Mouse (Mus musculus) embryonic stem cell, embryonic (primary cell): Measurements from ENCODE around the gene Abcc5.
"Not testable (repeated sequence)": the region's sequence is repeated elsewhere in the genome, so short reads cannot be mapped to it uniquely, and the experiment has no call there.

ENCODE experiments used
- CTCF ChIA-PET, 4 experiments: fragments of 300-600 bp in 2 of 4; fragments of 350-600 bp in 2 of 4; sonication (Branson Sonifier 250); formaldehyde crosslinking; loops; one replicate each; lab custom pipeline; 2022; ENCODE audit warnings: inconsistent platforms in 2 of 4; lab: Charles Lee
- POLR2A ChIA-PET, 4 experiments: fragments of 300-600 bp in 2 of 4; fragments of 350-600 bp in 2 of 4; sonication (Branson Sonifier 250); formaldehyde crosslinking; loops; one replicate each; lab custom pipeline; 2022; ENCODE audit warnings: antibody characterized with exemption in 4 of 4, inconsistent platforms in 1 of 4; lab: Charles Lee

Gene Abcc5

DNA sequence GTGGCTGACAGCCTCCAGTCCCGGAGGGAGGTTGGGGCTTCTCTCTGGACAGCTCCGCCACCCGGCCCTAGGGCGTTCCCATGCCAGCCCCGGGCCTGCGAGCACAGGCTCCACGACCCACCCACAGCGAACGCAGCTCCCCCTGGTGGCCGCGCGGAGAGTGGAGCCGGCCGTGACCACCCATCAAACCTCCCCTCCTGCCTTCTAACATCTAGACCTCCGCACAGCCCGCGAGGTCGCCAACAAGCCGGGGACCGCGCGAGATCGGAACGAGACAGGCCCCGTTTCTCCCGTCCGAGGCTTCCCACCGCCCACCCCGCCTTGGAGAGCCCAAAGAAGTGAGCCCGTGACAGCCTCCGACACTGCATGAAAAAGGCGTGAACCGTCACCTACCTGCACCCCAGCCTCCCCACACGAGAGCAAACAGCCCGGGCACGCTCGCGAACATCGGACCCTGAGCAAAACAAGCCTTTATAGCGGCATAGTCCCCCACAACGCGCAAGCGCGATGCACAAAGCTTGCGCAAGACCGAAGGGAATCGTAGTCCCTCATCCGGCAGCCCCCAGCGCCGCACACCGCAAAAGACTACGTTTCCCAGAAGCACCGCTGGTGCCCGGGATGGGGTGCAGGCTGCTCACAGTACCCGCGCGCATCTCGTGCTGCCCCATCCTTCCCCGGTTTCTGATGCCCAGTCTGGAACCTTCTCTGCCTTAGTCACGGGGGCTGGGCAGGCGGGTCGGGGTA lies at the start of gene Abcc5:
TSS of gene Abcc5 (minus strand) at position 540 of the 744 bp plus-strand sequence.
- ChIA-PET CTCF (interaction anchor here (0.6 to 2.3 kb wide), 34 partner anchors 9 to 268 kb away, joined by 3 to 18 read pairs (median 4); no protein-coding TSS in a partner anchor), POLR2A (interaction anchor here (0.6 to 5.0 kb wide), 75 partner anchors 10 to 666 kb away, joined by 3 to 79 read pairs (median 5); partner anchors contain the start of genes Eif2b5 (in 2 of the 4), Ap2m1 (in 1 of the 4) and B3gnt5 (in 1 of the 4))

DNA sequence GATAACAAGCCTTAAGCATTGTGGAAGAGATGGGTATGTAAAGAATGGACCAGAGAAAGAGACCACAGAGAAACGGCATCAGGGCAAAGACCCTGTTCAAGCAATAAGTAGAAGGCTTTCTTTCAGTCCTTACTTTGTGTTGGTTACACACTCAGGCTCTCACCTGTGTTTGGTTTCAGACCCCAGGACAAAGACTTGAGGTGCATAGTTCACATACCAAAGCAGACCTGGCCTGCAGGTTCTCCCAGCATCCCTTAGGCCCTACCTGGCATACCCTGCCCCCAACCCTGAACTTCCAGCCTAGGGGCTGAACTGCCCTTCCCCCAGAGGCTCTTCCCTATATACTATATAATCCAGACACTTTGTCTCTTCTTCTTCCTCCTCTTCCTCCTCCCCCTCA lies 49.1 kb upstream of the Abcc5 start:
- POLR2A ChIA-PET: interaction anchor here in 3 of 4 experiments (0.6 to 6.1 kb wide), 21 partner anchors 9 to 334 kb away, joined by 3 to 67 read pairs (median 6); partner anchors contain the start of genes Eif2b5 (in 2 of the 3), Abcc5 (in 1 of the 3), Abcf3 (in 1 of the 3) and Ap2m1 (in 1 of the 3)
- CTCF ChIA-PET: interaction anchor here in 2 of 4 experiments (0.5 to 0.8 kb wide), 2 partner anchors 35 to 50 kb away, joined by 3 to 4 read pairs; partner anchors contain the start of gene Abcc5 (in 1 of the 2)

DNA sequence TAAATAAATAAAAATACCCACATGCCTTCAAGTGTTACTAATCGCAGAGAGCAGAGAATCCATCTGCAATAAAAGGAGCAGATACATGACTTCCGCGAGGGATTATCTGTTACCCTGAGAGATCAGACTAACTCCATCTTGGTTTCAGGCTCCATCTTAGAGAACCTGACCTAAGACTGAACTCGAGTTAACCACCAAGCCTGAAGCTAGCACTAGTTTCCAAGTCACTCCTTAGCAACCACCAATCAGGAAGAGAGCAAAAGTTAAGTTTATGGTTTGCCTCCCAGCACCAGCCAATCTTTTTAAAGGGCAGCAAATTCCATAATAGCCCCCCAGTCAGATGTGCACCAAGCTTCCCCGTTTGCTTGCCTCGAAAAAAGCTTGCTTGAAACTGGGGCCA lies 48.6 kb upstream of the Abcc5 start:
- CTCF ChIA-PET: interaction anchor here in 2 of 4 experiments (0.5 to 0.8 kb wide), 2 partner anchors 34 to 49 kb away, joined by 3 to 4 read pairs; partner anchors contain the start of gene Abcc5 (in 1 of the 2)

DNA sequence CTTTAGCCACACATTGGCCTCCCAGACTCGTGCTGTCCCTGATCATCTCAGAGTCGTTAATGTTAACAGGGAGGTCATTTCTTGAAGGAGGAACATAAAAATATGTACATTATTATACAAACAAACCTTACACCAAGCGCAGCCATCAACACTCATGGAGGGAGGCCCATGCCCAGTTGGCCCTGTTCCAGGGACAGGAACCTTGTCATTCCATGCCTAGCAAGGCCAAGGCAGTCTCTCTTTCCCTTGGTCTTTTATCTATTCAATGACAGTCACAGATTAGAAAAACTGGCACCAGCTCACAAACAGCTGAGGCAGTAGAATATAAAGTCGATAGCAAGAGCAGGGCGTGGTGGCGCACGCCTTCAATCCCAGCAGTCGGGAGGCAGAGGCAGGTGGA lies 48.0 kb upstream of the Abcc5 start:
- CTCF ChIA-PET: no interaction called here
- POLR2A ChIA-PET: interaction anchor here (0.9 to 6.1 kb wide), 22 partner anchors 10 to 333 kb away, joined by 3 to 67 read pairs (median 6); partner anchors contain the start of genes Abcc5 (in 2 of the 4), Eif2b5 (in 2 of the 4), Abcf3 (in 1 of the 4) and Ap2m1 (in 1 of the 4)

More for the DNA sequence above, 48.6 kb upstream of the Abcc5 start:
- POLR2A ChIA-PET: interaction anchor here in 3 of 4 experiments (0.6 to 6.1 kb wide), 23 partner anchors 10 to 856 kb away, joined by 3 to 67 read pairs (median 5); partner anchors contain the start of genes Eif2b5 (in 2 of the 3), Abcc5 (in 1 of the 3), Abcf3 (in 1 of the 3) and Ap2m1 (in 1 of the 3)

DNA sequence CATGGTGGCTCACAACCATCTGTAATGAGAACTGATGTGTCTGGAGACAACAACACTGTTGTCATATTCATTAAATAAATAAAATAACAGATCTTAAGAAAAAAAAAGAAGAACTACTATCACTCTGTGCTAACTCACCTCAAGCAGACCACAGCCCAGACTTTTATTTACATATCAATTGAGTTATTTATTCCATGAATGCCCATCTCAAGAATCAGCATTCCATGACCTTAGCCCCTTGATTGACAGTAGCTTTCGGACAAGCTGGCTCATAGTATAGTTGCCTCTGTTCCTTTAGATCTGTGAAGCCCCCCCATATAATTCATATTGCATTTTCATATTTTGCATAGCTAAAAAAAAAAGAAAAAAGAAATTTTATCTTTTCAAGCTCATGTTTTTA lies 47.6 kb upstream of the Abcc5 start:
- ChIA-PET CTCF (interaction anchor here in 1 of 4 experiments (1.0 kb wide), 1 partner anchor 169 kb away, joined by 3 read pairs; no protein-coding TSS in a partner anchor), POLR2A (interaction anchor here in 3 of 4 experiments (1.1 to 6.1 kb wide), 19 partner anchors 10 to 114 kb away, joined by 3 to 67 read pairs (median 8); partner anchors contain the start of genes Abcc5 (in 2 of the 3) and Eif2b5 (in 2 of the 3))

DNA sequence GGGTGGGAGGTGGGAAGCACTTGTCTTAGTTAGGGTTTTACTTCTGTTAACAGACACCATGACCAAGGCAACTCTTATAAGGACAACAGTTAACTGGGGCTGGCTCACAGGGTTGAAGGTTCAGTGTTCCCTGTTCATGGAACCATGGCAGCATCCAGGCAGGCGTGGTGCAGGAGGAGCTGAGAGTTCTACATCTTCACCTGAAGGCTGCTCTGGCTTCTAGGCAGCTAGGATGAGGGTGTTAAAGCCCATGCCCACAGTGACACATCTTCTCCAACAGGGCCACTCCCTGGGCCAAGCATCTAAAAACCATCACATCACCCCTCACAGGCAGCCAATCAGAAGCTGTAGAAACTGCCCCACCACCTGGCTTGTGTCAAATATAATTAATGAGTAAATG lies 45.5 kb upstream of the Abcc5 start:
- CTCF ChIA-PET: no interaction called here
- POLR2A ChIA-PET: interaction anchor here in 2 of 4 experiments (0.6 to 6.1 kb wide), 15 partner anchors 9 to 230 kb away, joined by 3 to 67 read pairs (median 8); partner anchors contain the start of genes Eif2b5 (in 2 of the 2), Abcc5 (in 1 of the 2) and Map6d1 (in 1 of the 2)

DNA sequence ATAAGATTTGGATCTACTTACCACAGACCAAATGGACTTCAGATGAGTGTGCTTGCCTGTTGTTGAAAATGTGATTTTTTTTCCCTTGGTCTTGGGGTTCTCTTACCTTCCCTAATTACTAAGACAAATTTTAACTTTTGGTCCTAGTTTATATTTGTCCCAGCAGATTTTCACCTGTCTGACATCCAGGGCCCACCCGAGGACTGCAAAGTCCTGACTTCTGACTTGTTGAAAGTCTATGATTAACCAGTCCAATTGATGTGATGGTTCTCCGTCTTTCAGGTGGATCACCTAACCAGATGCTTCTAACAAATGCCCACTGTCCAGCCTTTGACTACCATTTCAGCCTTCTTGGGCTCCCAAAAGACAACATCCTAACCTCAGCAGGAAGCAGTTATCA lies 44.8 kb upstream of the Abcc5 start:
- ChIA-PET CTCF (no interaction called here), POLR2A (interaction anchor here in 2 of 4 experiments (0.6 to 6.1 kb wide), 7 partner anchors 8 to 191 kb away, joined by 3 to 67 read pairs (median 4); partner anchors contain the start of genes Abcc5 (in 1 of the 2) and Eif2b5 (in 1 of the 2))

DNA sequence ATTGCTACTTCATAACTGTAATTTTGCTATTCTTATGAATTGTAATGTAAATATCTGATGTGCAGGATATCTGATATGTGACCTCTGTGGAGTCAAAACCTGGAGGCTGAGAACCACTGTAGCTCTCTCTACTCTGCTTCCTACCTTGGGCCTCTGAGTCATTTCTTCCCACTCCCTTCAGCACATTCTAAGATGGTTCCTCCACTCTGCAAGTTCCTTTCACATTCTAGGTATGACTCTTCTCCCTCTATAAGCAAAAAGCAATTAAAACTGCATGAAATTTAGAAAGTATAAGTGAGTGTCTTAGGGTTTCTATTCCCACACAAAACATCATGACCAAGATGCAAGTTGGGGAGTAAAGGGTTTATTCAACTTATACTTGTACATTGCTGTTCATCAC lies 38.5 kb upstream of the Abcc5 start:
- ChIA-PET POLR2A (no interaction called here), CTCF (no interaction called here)

DNA sequence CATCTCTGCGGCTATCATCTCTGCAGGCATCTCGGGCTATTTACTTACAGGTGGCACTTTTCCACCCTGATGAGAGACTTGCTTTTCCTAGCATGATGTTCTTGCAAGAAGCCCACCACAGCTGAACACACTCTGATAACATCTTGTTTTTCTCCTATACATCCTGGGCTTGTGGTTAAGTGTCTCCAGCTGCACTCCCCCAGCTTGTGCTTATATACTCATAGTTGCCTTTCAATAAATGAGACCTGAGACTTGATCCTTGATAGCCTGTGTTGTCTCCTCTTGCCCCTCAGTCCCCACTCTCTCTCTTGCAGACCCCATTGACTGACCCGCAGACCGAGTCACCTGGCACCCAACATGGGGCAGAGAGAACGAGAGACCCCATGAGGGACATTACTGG lies 32.5 kb upstream of the Abcc5 start:
- POLR2A ChIA-PET: interaction anchor here in 2 of 4 experiments (0.7 to 4.0 kb wide), 5 partner anchors 11 to 211 kb away, joined by 3 to 19 read pairs (median 4); no protein-coding TSS in a partner anchor
- CTCF ChIA-PET: not testable (repeated sequence)

DNA sequence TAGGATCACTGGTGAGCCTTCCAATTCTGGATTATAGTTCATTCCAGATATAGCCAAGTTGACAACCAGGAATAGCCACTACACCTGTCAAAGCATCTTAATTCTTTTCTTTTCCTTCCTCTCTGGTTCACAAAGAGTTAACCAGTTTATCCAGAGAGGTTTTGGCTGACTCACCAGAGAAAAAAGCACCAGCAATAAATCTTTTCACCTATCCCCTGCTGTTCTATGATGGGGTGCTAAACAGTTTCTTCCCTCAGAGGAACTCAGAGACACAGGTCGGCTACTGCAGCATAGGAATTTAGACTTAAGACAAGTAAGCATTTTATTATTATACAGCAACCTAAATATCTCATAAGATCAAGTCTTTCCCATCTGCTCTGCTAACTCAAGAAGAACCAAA lies 29.9 kb upstream of the Abcc5 start:
- ChIA-PET POLR2A (interaction anchor here in 3 of 4 experiments (0.6 to 2.0 kb wide), 5 partner anchors 19 to 46 kb away, joined by 3 to 6 read pairs (median 3); no protein-coding TSS in a partner anchor), CTCF (no interaction called here)

DNA sequence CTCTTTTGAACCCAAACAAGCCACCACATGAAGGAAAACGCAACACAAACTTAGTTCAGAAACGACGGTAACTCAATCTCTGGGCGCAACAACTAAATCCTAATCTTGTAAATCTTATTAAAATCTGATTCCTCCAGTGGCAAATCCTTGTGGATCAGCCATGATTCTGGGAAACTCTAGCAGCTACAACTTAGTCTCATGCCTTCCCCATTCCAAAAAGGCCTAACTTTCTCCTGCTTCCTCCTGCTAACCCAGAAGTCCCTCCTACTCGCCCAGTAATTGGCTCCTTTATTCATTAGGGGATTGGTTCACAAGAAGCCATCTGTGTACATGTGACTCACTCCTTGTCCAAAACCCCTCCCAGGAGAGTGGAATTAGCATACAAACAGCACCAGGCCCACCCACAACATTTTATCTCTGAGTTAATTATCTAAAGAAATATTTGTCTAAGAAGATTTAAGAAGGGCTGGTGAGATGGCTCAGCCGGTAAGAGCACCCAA lies 28.0 kb upstream of the Abcc5 start:
- ChIA-PET CTCF (interaction anchor here in 2 of 4 experiments (0.6 to 0.8 kb wide), 3 partner anchors 14 to 35 kb away, joined by 3 to 22 read pairs (median 8); no protein-coding TSS in a partner anchor), POLR2A (interaction anchor here in 3 of 4 experiments (0.7 to 4.6 kb wide), 18 partner anchors 9 to 137 kb away, joined by 3 to 78 read pairs (median 6); partner anchors contain the start of genes Abcc5 (in 1 of the 3), Abcf3 (in 1 of the 3) and Eif2b5 (in 1 of the 3))

DNA sequence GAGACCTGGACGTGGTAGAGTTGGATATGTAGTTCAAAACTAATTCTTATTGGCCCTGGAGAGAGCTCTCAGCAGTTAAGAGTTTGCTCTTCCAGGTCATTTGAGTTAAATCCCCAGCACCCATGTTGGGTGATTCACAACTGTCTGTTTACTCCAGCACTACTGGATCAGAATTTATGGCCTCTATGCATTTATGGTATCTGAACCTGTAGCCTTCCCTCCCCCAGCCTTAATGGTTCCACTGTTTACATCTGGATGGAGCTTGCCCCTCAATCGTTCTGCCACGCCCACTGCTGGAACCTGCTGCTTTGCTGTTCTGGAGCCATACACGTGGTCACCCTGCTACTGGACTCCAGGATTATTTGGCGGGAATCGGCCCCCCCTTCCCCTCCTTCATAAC lies 25.6 kb upstream of the Abcc5 start:
- CTCF ChIA-PET: interaction anchor here in 2 of 4 experiments (0.6 to 0.8 kb wide), 4 partner anchors 18 to 786 kb away, joined by 3 to 6 read pairs (median 4); no protein-coding TSS in a partner anchor

DNA sequence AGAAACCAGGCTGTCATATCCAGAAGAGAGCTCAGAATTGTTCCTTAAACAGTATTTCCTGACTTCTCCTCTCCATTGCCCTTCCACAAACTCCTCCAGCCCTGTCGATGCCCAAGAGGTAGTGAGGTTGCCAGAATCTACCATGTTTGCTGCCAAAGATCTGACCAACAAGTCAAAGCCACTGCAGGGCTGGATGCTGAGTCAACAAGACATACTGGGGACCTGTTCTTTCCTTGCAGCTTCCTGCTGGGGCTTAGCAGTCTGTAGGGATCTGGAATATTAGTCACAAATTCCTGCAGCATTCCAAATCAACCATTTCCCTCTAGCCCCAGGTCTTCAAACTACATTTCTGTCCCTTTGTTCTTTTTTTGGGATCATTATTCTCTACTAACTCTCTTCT lies 19.7 kb upstream of the Abcc5 start:
- POLR2A ChIA-PET: interaction anchor here in 2 of 4 experiments (0.9 to 2.6 kb wide), 10 partner anchors 8 to 52 kb away, joined by 3 to 14 read pairs (median 4); partner anchors contain the start of gene Abcc5 (in 1 of the 2)
- CTCF ChIA-PET: interaction anchor here in 1 of 4 experiments (1.4 kb wide), 1 partner anchor 20 kb away, joined by 3 read pairs; no protein-coding TSS in a partner anchor

More for the DNA sequence above, 25.6 kb upstream of the Abcc5 start:
- POLR2A ChIA-PET: interaction anchor here (0.6 to 4.6 kb wide), 47 partner anchors 10 to 1724 kb away, joined by 3 to 78 read pairs (median 4); partner anchors contain the start of genes Abcc5 (in 2 of the 4), Eif2b5 (in 2 of the 4), Alg3 (in 1 of the 4) and Clcn2 (in 1 of the 4)

DNA sequence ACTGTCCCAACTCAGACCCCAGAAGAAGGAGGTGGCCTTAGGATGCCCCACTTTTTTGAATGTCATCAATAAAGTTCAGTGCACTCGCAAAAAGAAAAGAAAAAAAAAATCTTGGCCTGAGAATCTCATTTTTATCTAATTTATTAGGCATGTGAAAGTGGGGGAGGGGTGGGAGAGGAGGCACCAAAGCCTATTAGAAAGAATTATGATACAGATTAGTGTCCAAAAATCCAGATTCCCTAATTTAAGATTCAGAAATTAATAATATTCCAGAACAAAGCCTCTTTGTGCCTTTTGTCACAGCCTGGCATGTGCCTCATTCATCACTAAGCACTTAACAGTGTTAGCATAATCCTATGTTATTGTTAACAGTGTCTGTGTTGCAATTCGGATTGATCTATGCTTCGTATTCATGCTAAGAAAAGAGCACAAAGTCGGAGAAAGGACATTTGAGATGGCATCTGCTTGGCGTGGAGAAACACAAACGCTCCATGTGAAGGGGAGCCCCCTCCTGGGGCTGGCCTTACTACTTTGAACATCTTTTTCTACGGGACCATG lies 18.7 kb upstream of the Abcc5 start:
- POLR2A ChIA-PET: interaction anchor here in 2 of 4 experiments (0.9 to 6.8 kb wide), 10 partner anchors 8 to 53 kb away, joined by 3 to 57 read pairs (median 5); partner anchors contain the start of gene Abcc5 (in 1 of the 2)

DNA sequence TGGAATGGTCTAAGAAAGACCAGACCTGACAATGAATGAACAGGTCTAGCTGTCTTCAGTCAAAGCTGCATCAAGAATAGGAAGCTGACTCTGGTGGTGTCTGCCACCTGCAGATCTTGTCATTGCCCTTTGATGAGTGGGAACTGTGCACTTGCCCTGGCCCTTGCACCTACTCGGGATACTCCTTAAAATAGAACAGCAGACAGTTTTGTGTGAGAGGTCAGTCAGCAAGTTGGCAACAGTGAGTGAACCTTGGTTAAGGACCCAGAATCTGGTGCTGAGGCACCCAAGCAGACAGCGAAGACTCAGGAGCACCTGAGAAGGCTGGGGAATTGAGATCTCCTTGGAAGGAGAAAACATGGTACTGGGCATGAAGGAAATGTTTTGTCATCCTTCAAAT lies 16.7 kb upstream of the Abcc5 start:
- CTCF ChIA-PET: no interaction called here

More for the DNA sequence above, 18.7 kb upstream of the Abcc5 start:
- CTCF ChIA-PET: interaction anchor here in 2 of 4 experiments (0.6 to 1.4 kb wide), 2 partner anchors 19 to 244 kb away, joined by 3 read pairs; no protein-coding TSS in a partner anchor

DNA sequence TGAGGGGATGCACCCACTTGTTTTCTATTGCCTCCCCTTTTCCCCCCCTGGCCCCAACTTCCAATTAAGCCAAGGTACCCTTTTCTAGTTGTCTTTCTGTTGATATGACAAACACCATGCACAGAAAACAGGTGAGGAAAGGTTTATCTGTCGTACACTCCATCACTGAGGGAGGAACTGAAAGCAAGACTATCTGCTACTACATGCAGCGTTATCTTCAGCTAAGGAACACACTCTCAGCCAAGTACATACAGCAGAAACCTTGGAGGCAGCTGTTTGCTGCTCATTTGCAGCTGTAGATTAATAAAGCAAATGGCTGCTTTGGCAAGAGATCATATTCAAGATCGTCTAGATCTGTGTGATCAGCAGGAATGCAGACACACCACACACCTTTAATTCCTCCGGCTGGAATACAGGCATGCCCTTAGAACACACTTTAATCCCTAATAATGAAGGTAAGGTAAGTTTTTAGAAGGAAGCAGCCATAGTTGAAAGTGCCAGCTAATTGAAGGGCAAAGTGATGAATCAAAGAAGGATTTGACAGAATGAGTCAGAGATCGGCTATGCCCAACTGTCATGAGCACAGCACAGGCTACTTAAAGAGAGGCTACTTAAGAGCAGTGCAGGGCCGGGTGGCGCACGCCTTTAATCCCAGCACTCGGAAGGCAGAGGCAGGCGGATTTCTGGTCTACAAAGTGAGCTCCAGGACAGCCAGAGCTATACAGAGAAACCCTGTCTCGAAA lies 12.7 kb upstream of the Abcc5 start:
- ChIA-PET POLR2A (interaction anchor here in 3 of 4 experiments (0.7 to 6.8 kb wide), 13 partner anchors 10 to 532 kb away, joined by 3 to 57 read pairs (median 8); partner anchors contain the start of genes Abcc5 (in 3 of the 3) and Eif2b5 (in 1 of the 3)), CTCF (interaction anchor here in 3 of 4 experiments (0.6 to 1.1 kb wide), 3 partner anchors 13 to 152 kb away, joined by 5 to 6 read pairs (median 6); partner anchors contain the start of gene Abcc5 (in 1 of the 3))

More for the DNA sequence above, 16.7 kb upstream of the Abcc5 start:
- POLR2A ChIA-PET: interaction anchor here in 3 of 4 experiments (0.5 to 6.8 kb wide), 11 partner anchors 9 to 122 kb away, joined by 3 to 57 read pairs (median 4); partner anchors contain the start of genes Abcc5 (in 1 of the 3) and Eif2b5 (in 1 of the 3)
